Mouse (Mus musculus) liver (tissue): ENCODE results near the gene Arih2.

Experiments used
- DNase-seq: peaks from one replicate; pipeline ENCODE4 v3.0.0-alpha.2; 2020; ENCODE audit warnings: mixed read lengths

Arih2 gene

DNA sequence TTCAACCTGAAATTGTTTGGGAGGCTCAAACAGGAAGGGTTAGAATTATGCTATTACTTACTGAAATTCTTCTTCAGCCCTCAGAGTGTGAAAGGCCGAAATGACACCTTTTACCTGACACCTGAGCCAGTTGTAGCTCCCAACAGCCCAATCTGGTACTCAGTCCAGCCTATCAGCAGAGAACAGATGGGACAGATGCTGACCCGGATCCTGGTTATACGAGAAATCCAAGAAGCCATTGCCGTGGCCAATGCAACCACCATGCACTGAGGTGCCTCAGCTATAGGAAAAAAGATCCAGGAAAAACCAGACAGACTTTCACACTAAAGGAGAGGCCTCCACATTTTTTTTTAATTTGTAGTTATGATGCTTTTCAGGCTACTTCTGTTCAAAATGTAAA is 90.0 kb downstream of the Arih2 start:
- DNase-seq, result no peak
